ENCODE assay signal across 9 mouse cellular contexts in the genomic region with DNA sequence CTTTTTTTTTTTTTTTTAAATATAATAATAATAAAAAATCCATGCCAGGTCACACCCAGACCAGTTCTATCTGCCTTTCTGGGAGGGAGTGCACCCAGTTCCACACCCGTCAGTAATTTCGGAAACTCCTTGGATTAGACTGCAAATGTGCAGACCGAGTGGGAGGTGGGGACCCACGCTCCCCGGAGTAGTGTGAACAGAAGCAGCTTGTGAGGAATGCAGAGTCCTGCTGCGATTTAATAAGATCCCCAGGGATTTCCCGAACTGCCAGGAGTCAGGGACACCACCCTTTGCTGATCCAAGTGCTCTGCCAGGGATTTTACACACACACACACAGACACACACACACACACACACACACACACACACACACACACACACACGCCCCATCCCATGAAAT. TPM values are rescaled to one million over a fixed set of nuclear protein-coding genes. Genes with fewer than 3 reads are reported as not detected.
DNase-seq lines count a peak whose midpoint lies in the region; ATAC-seq and TF ChIP-seq lines count a peak whose summit lies in the region.
"Had no signal": no experiment of that assay in that cellular context is flagged by ENCODE, and none has a peak within 500 bp of the region (broad histone marks: within the 10 kb centered on the region; RNA-seq: fewer than 3 reads in every experiment).

No protein-coding gene starts in this region.

- H3K9me3 ChIP-seq in limb, embryonic 15.5 days: no peaks in the 10 kb centered on the region

- peaks cover 12% of the 10 kb centered on the region; the same call in 1 of the 2 replicates for H3K27me3 ChIP-seq in limb, embryonic 15.5 days

- DNase-seq in cerebellum, adult 11 months: peak; percentile 44
- peak; percentile 65 for DNase-seq in layer of hippocampus, adult 9-11 months
- no peak for DNase-seq in layer of hippocampus, adult 9-10 months (ENCODE audit: low spot score)
- peak; percentile 66 for DNase-seq in brain, embryonic 14.5 days (ENCODE audit: low read depth)
- DNase-seq in kidney, adult 9 months: no peak
- DNase-seq in embryo, embryonic 10.5 days (ENCODE audit: low spot score): no peak
- DNase-seq: thymus, postnatal 36 days had no signal

- no peak for ATAC-seq in cerebellum, adult (ENCODE audit: insufficient number of reproducible peaks, low FRiP score, low TSS enrichment)
- no peak for ATAC-seq in limb, embryonic 15.5 days (ENCODE audit: insufficient number of reproducible peaks, low FRiP score, low TSS enrichment, low read depth)

- H3K36me3 ChIP-seq in limb, embryonic 15.5 days: no peaks in the 10 kb centered on the region

- no peak overlapping the region for H3K9ac ChIP-seq in limb, embryonic 15.5 days

- TF ChIP-seq CTCF in brain, embryonic 14.5 days (IDR thresholded peaks at IDR 0.05; ENCODE audit: borderline replicate concordance, extremely low read depth, insufficient read depth, insufficient read length): no peak

- TF ChIP-seq POLR2A in brain, embryonic 14.5 days (IDR thresholded peaks at IDR 0.05; ENCODE audit: borderline replicate concordance, extremely low read depth, insufficient read depth, insufficient read length, poor library complexity, severe bottlenecking): no peak

- no peak overlapping the region for H3K4me3 ChIP-seq in limb, embryonic 15.5 days

- 23% methylated on average over 8 of the region's 8 CpGs for WGBS in limb, embryonic 15.5 days

- no peak overlapping the region for H3K4me2 ChIP-seq in limb, embryonic 15.5 days

- peaks cover 40% of the 10 kb centered on the region for H3K4me1 ChIP-seq in limb, embryonic 15.5 days

- peak overlapping the region; percentile 50 for H3K27ac ChIP-seq in limb, embryonic 15.5 days

RNA-seq across cellular contexts. Expression of gene Zdhhc22, which starts 16.5 kb away (rescaled TPM):
- polyA plus RNA-seq in brain, embryonic 14.5 days (2012; rRNA removed): 10.0 and 15.5 TPM in 2 replicates
- 0.14 TPM in 1 of 2 replicates, not detected in the other for polyA plus RNA-seq in limb, embryonic 15.5 days (2015; fragmentation: Nextera tagmentation; extraction: Ambion mirVana)

RNA-seq across cellular contexts. Expression of gene Cipc, which starts 26.9 kb away (rescaled TPM):
- 67.3 and 70.7 TPM in 2 replicates for polyA plus RNA-seq in brain, embryonic 14.5 days (2012; rRNA removed)
- 22.0 and 23.3 TPM in 2 replicates for polyA plus RNA-seq in limb, embryonic 15.5 days (2015; fragmentation: Nextera tagmentation; extraction: Ambion mirVana)

RNA-seq across cellular contexts. Expression of gene Tmem63c, which starts 47.4 kb away (rescaled TPM):
- 18.1 and 19.6 TPM in 2 replicates for polyA plus RNA-seq in brain, embryonic 14.5 days (2012; rRNA removed)
- polyA plus RNA-seq in limb, embryonic 15.5 days (2015; fragmentation: Nextera tagmentation; extraction: Ambion mirVana): not detected in 2 replicates

Comparison
In these comparisons a context has a peak if more than half of its experiments do, and no peak if none do; other contexts are left out.
1. DNase-seq: peak in cerebellum, adult 11 months (single experiment), layer of hippocampus, adult 9-11 months (single experiment) and brain, embryonic 14.5 days (single experiment); none in layer of hippocampus, adult 9-10 months (single experiment), kidney, adult 9 months (single experiment) and embryo, embryonic 10.5 days (single experiment).
2. RNA of gene Tmem63c, which starts 47.4 kb away (polyA plus RNA-seq): 18.1 to 19.6 TPM in brain, embryonic 14.5 days; not detected in limb, embryonic 15.5 days; every median in the first group is over 10 times any median in the second.